Mouse (Mus musculus): ENCODE results near the gene Arhgap45.

DNA sequence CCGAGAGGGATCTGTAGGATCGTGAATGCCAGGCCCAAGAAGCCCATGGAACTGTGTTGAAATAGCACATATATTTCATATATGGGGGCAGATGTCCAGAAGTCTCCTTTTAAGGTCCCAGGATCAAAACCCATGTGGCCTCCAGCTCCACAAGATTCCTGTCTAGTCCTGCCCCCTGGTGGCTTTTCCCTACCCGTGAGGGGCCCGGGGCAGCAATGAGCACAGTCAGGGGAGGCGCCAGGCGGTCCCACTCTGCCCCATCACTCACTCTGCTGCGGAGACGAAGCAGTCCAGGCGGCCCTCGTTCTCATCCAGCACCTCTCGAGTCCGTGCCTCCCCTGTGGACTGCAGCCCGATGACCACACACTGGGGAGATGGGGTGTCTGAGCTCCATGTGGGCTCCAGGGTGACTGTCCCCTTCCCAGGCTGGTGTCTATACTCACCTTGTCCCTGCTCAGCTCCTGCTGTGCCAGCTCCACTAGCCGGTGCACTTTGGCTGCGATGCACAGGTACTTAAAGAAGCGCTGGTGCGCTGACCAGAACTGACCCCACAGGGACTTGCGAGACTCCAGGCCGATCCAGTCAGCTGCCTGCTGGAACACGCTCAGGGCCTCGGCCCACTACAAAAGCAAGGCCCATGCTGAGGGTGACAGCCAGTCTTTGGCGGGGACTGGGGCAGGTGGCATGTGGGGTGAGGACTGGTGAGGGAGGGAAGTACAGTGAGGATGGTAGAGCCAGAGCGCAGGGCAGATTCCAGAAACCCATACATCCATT is 47.6 kb downstream of the Arhgap45 start:
- TF ChIP-seq POLR2A (IDR thresholded peaks at IDR 0.05; ENCODE audit: insufficient read length, low read depth) = no peak
- no peak for TF ChIP-seq POLR2AphosphoS2 (IDR thresholded peaks at IDR 0.05; ENCODE audit: insufficient read length, low read depth)
- no peak for TF ChIP-seq MYOD1 (IDR thresholded peaks at IDR 0.05; ENCODE audit: control insufficient read depth in 1 of 3, insufficient read length in 2 of 3, low read depth in 2 of 3)
- no peak for TF ChIP-seq E2F4 (IDR thresholded peaks at IDR 0.05; ENCODE audit: insufficient read depth)

Data from myocyte (in vitro differentiated cells).